Mouse (Mus musculus): ENCODE measurements around the gene Irs3. TPM values are rescaled to one million over a fixed set of nuclear protein-coding genes. Genes with fewer than 3 reads are reported as not detected.
A peak's percentile ranks its signal among the peaks of the same experiment; 100 is the strongest.

Irs3 gene
- total RNA-seq (2021): under 1 TPM; 0.15 to 0.28 TPM

- DNase-seq: no peak
These were observed at the start of gene Irs3 for GRCm38 (mm10) chr5:137645652-137646091. Gene Irs3, minus strand, starts transcription at chr5:137645714.

GRCm38 (mm10) chr5:137694796-137695195 lies 49.3 kb upstream of the Irs3 start:
- DNase-seq: no peak

GRCm38 (mm10) chr5:137691881-137692280 lies 46.4 kb upstream of the Irs3 start:
- no peak for DNase-seq

GRCm38 (mm10) chr5:137690531-137690930 lies 45.0 kb upstream of the Irs3 start:
- DNase-seq: no peak

GRCm38 (mm10) chr5:137689974-137690373 lies 44.5 kb upstream of the Irs3 start:
- no peak for DNase-seq

- no peak for DNase-seq
These were observed 40.7 kb upstream of the Irs3 start for GRCm38 (mm10) chr5:137686127-137686790.

GRCm38 (mm10) chr5:137685653-137686052 lies 40.1 kb upstream of the Irs3 start:
- DNase-seq: no peak

- DNase-seq: peak; percentile 99
These were observed 39.0 kb upstream of the Irs3 start, which contains the start of gene Agfg2 for GRCm38 (mm10) chr5:137684294-137685123. Gene Agfg2, minus strand, starts transcription at chr5:137684726.

- DNase-seq: no peak
These were observed 38.1 kb upstream of the Irs3 start for GRCm38 (mm10) chr5:137683388-137684293.

GRCm38 (mm10) chr5:137682526-137682925 lies 37.0 kb upstream of the Irs3 start:
- DNase-seq: no peak

- no peak for DNase-seq
These were observed 34.2 kb upstream of the Irs3 start for GRCm38 (mm10) chr5:137679726-137680125.

- DNase-seq: no peak
These were observed 33.2 kb upstream of the Irs3 start for GRCm38 (mm10) chr5:137678736-137679135.

- DNase-seq: peak; percentile 38 to 44
These were observed 32.3 kb upstream of the Irs3 start for GRCm38 (mm10) chr5:137677859-137678258.

- no peak for DNase-seq
These were observed 29.3 kb upstream of the Irs3 start for GRCm38 (mm10) chr5:137674786-137675185.

- DNase-seq: no peak
These were observed 27.5 kb upstream of the Irs3 start for GRCm38 (mm10) chr5:137673015-137673414.

- DNase-seq: no peak
These were observed 26.8 kb upstream of the Irs3 start for GRCm38 (mm10) chr5:137672361-137672760.

- no peak for DNase-seq
These were observed 26.1 kb upstream of the Irs3 start for GRCm38 (mm10) chr5:137671443-137672240.

GRCm38 (mm10) chr5:137670240-137670639 lies 24.7 kb upstream of the Irs3 start:
- no peak for DNase-seq

- DNase-seq: no peak
These were observed 23.5 kb upstream of the Irs3 start for GRCm38 (mm10) chr5:137668971-137669370.

GRCm38 (mm10) chr5:137663057-137663456 lies 17.5 kb upstream of the Irs3 start:
- no peak for DNase-seq

GRCm38 (mm10) chr5:137660064-137660688 lies 14.7 kb upstream of the Irs3 start:
- DNase-seq: no peak

Data from layer of hippocampus, postnatal 36 days (tissue).